Mouse (Mus musculus) lung, adult 2 months (tissue): ENCODE data around the gene Slf2.

Source experiments
- CTCF ChIP-seq: fragments of 200-500 bp; IDR thresholded peaks from 2 replicates; pipeline ENCODE4 v1.5.1; 2011; ENCODE audit warnings: mild to moderate bottlenecking, low read length, control low read depth; ENCODE audit not compliant: insufficient read depth
- POLR2A ChIP-seq: fragments of 200-500 bp; IDR thresholded peaks from 2 replicates; pipeline ENCODE4 v1.6.1; 2011; ENCODE audit warnings: low read depth, mild to moderate bottlenecking, control low read depth, low read length, borderline replicate concordance; ENCODE audit errors: extremely low read depth

DNA sequence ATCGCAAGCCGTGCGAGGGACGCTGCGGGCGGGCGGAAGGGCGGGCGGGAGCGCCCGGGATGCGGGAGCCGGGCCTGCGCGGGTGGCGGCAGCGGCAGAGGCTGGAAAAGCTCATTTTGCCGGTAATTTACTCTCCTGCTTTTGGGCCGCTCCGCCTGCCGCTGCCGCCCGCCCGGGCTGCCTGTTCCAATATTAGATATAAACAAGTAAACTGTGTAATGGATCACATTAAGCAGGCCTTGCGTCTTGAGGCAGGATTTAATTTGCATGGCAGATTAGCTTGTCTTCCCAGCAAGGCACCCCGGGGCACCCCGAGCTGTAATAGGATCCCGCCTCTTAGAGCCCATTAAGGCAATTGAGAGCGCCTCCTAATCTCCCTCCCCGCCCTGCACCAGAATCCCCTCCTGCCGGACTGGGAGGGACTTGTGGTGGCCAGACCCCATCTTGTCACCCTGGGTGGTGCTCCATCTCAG is 48.4 kb upstream of the Slf2 start:
- TF ChIP-seq CTCF = no peak
- no peak for TF ChIP-seq POLR2A
